Mouse (Mus musculus) T-cell, adult 2 months (primary cell): Measurements from ENCODE around the gene Susd4.

Experiments
- DNase-seq: peaks from one replicate; pipeline ENCODE4 v3.0.0; 2022; ENCODE audit warnings: low spot score

Susd4 gene

DNA sequence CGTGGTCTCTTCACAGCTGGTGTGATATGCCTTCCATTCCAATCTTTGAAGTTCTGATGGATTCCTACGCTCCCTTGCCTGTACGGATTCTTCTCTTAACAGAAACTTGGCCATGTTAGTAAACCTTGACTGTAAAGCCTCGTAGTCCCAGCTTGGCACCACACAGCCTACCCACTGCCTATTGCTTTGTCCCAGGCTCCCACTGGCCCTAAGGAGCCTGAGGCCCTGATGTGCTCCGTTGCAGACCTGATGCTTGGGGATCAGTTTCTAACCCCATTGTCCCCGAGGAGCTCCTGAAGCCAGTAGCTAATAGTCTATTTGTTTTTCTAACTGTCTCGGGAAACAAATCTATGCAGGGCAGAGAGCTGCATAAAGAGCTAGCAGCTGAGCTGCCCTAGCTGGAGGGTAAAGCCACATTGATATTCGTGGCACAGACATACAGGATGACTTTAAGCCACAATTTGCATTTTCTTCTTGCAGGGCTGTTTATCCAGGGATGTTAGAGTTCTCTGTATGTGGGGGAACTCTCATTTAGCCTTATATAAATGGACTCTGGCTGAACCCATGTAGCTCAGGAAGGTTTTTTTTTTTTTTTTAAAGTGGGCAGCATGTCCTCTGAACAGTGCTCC lies 155.2 kb downstream of the Susd4 start:
- DNase-seq, result no peak

DNA sequence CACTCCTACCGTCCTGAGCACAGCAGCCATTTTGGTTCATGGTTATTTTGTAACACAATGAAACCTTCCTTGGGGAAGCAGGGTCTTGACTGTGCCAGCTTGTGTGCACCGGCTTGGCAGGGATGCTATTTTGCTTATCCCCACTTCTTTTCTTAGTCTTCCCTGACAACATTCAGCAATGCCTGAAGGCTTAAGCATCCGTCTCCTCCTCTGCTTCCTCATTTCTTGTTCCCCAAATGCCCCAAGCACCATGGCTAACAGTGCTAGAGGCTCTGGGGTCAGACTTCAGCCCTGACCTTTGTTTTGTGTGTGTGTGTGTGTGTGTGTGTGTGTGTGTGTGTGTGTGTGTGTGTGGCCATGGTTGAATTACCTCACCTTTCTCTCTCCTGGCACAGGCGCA lies 159.2 kb downstream of the Susd4 start:
- no peak for DNase-seq

DNA sequence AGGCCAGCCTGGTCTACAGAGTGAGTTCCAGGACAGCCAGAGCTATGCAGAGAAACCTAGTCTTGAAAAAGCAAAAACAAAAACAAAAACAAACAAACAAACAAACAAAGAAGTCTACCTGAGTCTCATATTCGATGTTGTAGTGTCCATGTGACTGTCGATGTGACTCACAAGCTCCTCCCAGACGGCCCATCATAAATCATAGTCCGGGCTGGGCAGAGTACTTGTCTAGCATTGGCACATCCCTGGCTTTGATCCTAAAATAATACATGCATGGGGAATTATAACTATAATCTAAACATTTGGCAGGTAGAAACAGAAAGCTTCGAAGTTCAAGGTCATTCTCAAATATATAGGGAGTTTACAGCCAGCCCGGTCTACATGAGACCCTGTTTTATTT lies 162.8 kb downstream of the Susd4 start:
- DNase-seq, result no peak

DNA sequence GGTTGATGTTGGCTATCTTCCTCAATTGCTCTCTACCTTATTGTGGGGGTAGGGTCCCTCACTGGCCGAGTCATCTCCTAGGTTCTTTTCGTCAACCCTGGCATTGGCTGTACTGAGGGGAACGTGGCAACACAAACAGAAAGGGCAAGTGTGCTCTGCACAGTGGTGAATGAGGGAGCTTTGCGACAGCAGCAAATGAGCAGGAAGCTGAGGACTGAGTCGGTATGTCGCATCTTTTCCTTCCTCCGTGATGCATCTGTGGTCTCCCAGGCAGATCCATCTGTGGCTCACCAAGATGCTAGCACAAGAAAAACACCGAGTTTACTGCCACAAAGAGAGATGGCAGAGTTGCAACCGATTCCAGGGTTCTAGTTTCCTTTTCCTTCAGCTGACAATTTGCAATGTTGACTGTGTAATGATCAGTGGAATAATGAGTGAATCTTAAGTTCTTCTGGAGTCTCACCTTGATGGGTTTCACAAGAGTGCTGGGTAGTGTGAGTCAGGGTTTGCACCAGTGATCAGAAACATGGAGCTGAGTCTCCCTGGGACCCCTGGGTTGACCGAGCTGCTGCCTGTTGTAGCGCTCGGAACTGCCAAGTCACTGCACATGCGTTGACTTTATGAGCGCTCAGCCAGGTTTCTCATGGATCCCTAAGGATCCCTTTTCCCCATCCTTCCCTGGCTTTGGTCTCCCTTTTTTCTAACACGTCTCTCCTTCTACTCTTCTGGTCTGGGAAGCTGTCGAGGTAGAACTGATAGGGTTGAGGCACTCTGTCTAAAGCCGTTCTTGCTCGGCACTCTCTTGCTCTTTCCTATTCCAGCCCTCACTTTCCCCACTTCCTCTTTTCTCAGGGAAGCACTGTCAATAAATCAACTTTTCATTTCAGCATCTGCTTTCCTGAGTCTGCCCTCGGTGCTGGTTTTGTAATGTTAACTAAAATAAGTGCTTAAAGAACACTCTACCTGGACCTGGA lies 164.5 kb downstream of the Susd4 start:
- no peak for DNase-seq

DNA sequence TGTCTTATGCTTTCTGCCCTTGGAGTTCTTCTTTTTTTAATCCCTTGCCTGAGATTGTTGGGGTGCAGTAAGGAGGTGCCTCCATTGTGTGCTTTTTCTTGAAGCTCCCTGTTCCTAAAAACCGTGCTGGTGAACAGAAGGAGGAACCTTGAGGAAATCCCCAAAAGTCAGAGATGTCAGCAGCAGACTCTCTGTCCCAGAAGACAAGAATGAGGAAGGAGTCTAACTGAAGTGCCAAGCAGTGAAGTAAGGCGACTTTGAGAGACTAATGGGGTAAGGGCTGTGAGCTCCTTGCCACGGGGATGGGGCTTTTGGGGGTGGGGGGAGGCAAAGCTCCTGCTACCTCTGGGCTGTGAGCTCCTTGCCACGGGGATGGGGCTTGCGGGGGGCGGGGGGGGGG lies 171.8 kb downstream of the Susd4 start:
- DNase-seq, result no peak

DNA sequence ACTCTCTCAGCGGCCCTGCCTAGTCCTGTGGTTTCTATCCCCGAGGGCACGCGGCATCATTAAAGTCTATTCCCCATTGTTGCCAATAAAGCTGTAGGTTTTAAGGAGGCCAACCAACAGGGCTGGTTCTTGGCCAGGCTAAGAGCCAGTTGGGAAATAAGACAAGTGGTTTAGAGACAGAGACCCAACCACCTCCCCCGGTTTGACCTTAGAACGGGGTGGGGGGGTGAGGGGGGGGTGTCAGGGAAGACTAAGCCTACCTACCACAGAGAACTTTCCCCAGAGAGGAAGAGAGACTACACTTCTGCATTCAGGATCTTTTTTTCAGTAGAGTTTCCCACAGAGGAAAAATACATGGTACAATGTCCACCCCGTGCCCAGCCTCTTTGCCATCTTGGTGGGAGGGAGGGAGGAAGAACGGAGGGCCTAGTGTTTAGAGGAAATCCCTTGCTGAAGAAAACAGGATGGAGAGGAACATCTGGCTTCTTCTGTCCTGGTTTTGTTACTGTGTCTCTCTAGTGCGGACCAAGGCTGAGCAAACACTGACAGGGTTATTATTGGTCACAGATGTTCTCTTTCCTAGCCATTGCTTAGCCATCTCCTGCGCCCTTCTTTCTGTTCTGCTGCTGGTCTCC lies 173.9 kb downstream of the Susd4 start:
- no peak for DNase-seq

DNA sequence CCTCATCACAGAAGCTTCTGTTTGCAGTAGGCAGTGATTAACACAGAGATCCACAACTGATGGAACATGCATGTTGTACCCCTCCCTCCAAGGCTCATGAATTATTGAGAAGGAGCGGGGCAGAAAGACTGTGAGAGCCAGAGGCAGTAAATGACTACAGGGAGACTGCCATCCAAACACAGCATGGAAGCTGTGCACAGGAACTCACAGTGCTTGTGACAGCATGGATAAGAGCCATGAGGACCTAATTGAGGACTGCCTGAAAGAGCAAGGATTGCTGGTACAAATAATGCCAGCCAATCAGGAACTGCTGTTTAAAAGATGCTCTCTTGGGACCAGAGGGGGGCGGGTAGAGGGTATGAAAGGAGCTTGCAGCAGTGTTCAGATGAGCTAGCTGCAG lies 178.3 kb downstream of the Susd4 start:
- DNase-seq, result no peak

DNA sequence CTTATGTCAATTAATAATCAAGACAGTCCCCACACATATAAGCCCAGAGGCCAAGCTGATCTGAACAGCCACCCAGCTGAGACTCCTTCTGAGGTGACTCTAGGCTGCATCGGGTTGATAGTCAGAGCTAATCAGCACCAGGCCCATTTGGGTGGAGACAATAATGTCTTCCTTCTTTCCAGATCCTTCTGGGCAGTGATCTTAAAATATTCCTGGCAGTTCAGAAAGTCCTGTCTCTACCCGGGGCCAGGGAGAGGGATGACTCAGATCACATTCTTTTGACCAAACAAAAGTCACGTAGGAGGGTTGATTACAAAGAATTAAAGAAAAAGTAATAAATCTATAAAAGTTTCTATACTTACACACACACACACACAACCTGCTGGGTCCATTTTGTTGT lies 180.3 kb downstream of the Susd4 start:
- no peak for DNase-seq

DNA sequence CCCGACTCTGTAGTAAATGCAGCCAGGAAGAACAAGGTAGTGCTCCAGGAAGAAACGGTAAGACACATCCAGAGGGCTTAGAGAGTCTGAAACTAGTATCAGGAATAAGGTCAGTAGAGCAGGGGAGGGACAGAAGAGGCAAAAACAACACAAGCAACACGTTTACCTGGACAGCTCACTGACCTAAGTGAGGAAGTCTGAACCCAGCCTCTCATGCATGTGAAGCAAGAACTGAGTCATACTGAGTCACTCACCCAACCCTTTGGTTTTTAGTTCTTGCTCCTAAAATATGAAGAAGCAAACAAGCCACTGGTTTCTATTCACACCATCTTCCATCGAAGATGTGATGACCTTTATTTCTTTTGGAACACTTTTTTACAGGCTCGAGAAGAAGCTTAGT lies 181.0 kb downstream of the Susd4 start:
- DNase-seq, result no peak

DNA sequence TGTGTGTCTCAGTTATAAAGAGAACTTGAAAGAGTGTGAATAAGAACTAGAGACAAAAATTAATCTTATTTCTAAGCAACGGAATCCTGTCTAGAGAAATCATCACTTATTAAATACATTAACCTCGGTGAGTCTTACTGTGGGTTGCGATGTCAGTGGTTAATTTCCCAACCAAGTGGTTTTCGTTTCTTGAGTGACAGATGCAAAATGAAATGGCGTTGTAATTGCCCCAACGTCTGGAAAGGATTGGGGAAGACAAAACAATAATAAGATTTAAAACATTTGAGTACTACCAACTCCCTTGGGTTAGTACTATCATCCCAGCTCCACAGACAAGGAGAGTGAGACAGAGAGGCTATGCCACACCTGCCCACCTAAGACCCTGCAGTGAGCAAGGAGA lies 181.9 kb downstream of the Susd4 start:
- DNase-seq, result no peak
